Comparison of ENCODE assay signal across 40 mouse cellular contexts in the genomic region with DNA sequence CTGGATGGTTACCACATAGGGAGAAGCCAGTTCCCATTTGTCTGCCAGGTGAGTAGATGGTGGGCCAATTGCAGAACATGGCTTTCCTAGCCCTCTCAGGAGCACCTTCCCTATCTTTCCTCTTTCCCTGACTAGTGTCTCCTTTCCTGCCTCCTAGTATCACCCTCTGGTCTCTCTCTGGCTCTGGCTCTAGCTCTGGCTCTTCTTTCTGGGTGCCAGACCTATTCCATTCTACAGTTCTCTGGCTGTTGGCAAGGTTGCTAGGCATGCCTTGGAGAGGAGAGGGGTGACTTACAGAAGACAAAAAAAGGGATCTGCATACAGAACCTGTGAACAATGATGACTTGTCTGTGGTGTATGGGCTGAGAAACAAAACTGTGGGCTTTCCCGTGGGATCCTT. TPM values are rescaled to one million over a fixed set of nuclear protein-coding genes. Genes with fewer than 3 reads are reported as not detected.
A peak's percentile ranks its signal among the peaks of the same experiment; 100 is the strongest.
DNase-seq lines count a peak whose midpoint lies in the region; ATAC-seq and TF ChIP-seq lines count a peak whose summit lies in the region.
"Had no signal": no experiment of that assay in that cellular context is flagged by ENCODE, and none has a peak within 500 bp of the region (broad histone marks: within the 10 kb centered on the region; RNA-seq: fewer than 3 reads in every experiment).

No protein-coding gene starts in this region.

- ATAC-seq in CD4-positive, CD25-positive, alpha-beta regulatory T cell, adult 4 months, result no peak
- ATAC-seq: forebrain, embryonic 15.5 days; intestine, postnatal 0 days; liver, embryonic 12.5 days; liver, postnatal 0 days had no signal

- peaks cover 92% of the 10 kb centered on the region for H3K36me3 ChIP-seq in heart, embryonic 10.5 days
- H3K36me3 ChIP-seq: liver, embryonic 12.5 days had no signal

- no peaks in the 10 kb centered on the region for H3K9me3 ChIP-seq in heart, embryonic 10.5 days
- H3K9me3 ChIP-seq: embryonic facial prominence, embryonic 12.5 days; forebrain, embryonic 15.5 days; heart, embryonic 15.5 days; liver, embryonic 12.5 days; neural tube, embryonic 12.5 days had no signal

- no peaks in the 10 kb centered on the region for H3K27me3 ChIP-seq in heart, embryonic 10.5 days (ENCODE audit: insufficient read depth, poor library complexity, severe bottlenecking)
- H3K27me3 ChIP-seq: embryonic facial prominence, embryonic 12.5 days; forebrain, embryonic 15.5 days; heart, embryonic 15.5 days; liver, embryonic 12.5 days; neural tube, embryonic 12.5 days had no signal

- H3K4me3 ChIP-seq in heart, embryonic 10.5 days, result no peak overlapping the region
- H3K4me3 ChIP-seq in layer of hippocampus, adult 2 months, result no peak overlapping the region
- H3K4me3 ChIP-seq: embryonic facial prominence, embryonic 12.5 days; forebrain, embryonic 15.5 days; gastrocnemius, adult 2 months; heart, embryonic 15.5 days; liver, embryonic 12.5 days; myocyte; neural tube, embryonic 12.5 days had no signal

- H3K4me1 ChIP-seq in heart, embryonic 10.5 days, result no peaks in the 10 kb centered on the region
- H3K4me1 ChIP-seq: embryonic facial prominence, embryonic 12.5 days; heart, embryonic 15.5 days; liver, embryonic 12.5 days; neural tube, embryonic 12.5 days had no signal

- H3K27ac ChIP-seq in heart, embryonic 10.5 days, result no peak overlapping the region
- H3K27ac ChIP-seq in layer of hippocampus, adult 2 months, result peak overlapping the region; percentile 78
- H3K27ac ChIP-seq: embryonic facial prominence, embryonic 12.5 days; forebrain, embryonic 15.5 days; gastrocnemius, adult 2 months; heart, embryonic 15.5 days; liver, embryonic 12.5 days; neural tube, embryonic 12.5 days had no signal

- peak; percentile 28 for DNase-seq in heart, embryonic 10.5 days (ENCODE audit: low spot score)
- DNase-seq in heart, adult 18-20 months, result no peak
- no peak for DNase-seq in layer of hippocampus, adult 2 months (ENCODE audit: low spot score in 2 of 2)
- DNase-seq in layer of hippocampus, postnatal 36 days, result no peak
- DNase-seq in right cerebral cortex, postnatal 25 days, result peak; percentile 4
- DNase-seq in right cerebral cortex, postnatal 14 days, result no peak
- DNase-seq: adrenal gland, adult 8-10 months; cerebellum, adult 2 months; cerebellum, postnatal 25 days; embryo, embryonic 11 days; gastrocnemius, adult 2 months; gastrocnemius, postnatal 36 days; kidney, adult 9 months; kidney, postnatal 10 days; layer of hippocampus, adult 9-11 months; left cerebral cortex, postnatal 4 days; liver, postnatal 0 days; lung, postnatal 36 days; midbrain, embryonic 14.5 days; thymus, postnatal 4 days had no signal

- TF ChIP-seq CTCF in layer of hippocampus, adult 2 months (conservative IDR thresholded peaks at IDR 0.05), result no peak

- WGBS in heart, embryonic 10.5 days, result 77% methylated on average over 1 of the region's 1 CpGs

RNA-seq across cellular contexts. Expression of a gene that starts 20.4 kb away (rescaled TPM):
- polyA plus RNA-seq in heart, embryonic 10.5 days (2016; fragmentation: Nextera tagmentation; extraction: Ambion mirVana), result not detected in 2 replicates
- total RNA-seq in heart, adult 18-20 months (2021), result not detected
- not detected for total RNA-seq in layer of hippocampus, adult 2 months (2021)
- not detected for total RNA-seq in layer of hippocampus, postnatal 36 days (2021)
- polyA plus RNA-seq in CD4-positive, CD25-positive, alpha-beta regulatory T cell, adult 4 months (2017; shearing (Covaris generic)), result under 1 TPM in 1 of 2 experiments, not detected in 1; 0.11 TPM
- total RNA-seq: adrenal gland, adult 8-10 months; gastrocnemius, adult 2 months; gastrocnemius, postnatal 36 days; heart, postnatal 25 days; left cerebral cortex, adult 8-10 months; left cerebral cortex, postnatal 4 days; megakaryocyte, adult 5-6 weeks had no signal
- polyA plus RNA-seq: cerebellum, adult 2 months; embryonic facial prominence, embryonic 12.5 days; forebrain, embryonic 15.5 days; heart, embryonic 15.5 days; intestine, postnatal 0 days; large intestine, adult 2 months; limb, embryonic 14.5 days; liver, embryonic 12.5 days; liver, postnatal 0 days; lung, embryonic 16.5 days; midbrain, embryonic 14.5 days; myocyte; small intestine, adult 2 months; stomach, embryonic 14.5 days; testis, adult 2 months; thymus, postnatal 0 days had no signal

RNA-seq across cellular contexts. Expression of a gene that starts 22.1 kb away (rescaled TPM):
- 5.8 and 9.6 TPM in 2 replicates for polyA plus RNA-seq in heart, embryonic 10.5 days (2016; fragmentation: Nextera tagmentation; extraction: Ambion mirVana)
- total RNA-seq in heart, adult 18-20 months (2021), result 1 to 10 TPM; 6.0 to 8.2 TPM
- total RNA-seq in layer of hippocampus, adult 2 months (2021), result 100 to 1,000 TPM; 682 to 738 TPM
- 100 to 1,000 TPM; 688 to 703 TPM for total RNA-seq in layer of hippocampus, postnatal 36 days (2021)
- polyA plus RNA-seq in CD4-positive, CD25-positive, alpha-beta regulatory T cell, adult 4 months (2017; shearing (Covaris generic)), result 1 to 10 TPM; 4.7 to 8.6 TPM

RNA-seq across cellular contexts. Expression of a gene that starts 30.2 kb away (rescaled TPM):
- 0.15 TPM in 1 of 2 replicates, not detected in the other for polyA plus RNA-seq in heart, embryonic 10.5 days (2016; fragmentation: Nextera tagmentation; extraction: Ambion mirVana)
- not detected for total RNA-seq in heart, adult 18-20 months (2021)
- total RNA-seq in layer of hippocampus, adult 2 months (2021), result not detected
- total RNA-seq in layer of hippocampus, postnatal 36 days (2021), result not detected
- polyA plus RNA-seq in CD4-positive, CD25-positive, alpha-beta regulatory T cell, adult 4 months (2017; shearing (Covaris generic)), result not detected
- total RNA-seq: adrenal gland, adult 8-10 months; adrenal gland, postnatal 4 days; gastrocnemius, adult 2 months; gastrocnemius, postnatal 36 days; heart, postnatal 25 days; left cerebral cortex, adult 8-10 months; left cerebral cortex, postnatal 4 days; megakaryocyte, adult 5-6 weeks had no signal
- polyA plus RNA-seq: cerebellum, adult 2 months; embryonic facial prominence, embryonic 12.5 days; forebrain, embryonic 15.5 days; heart, embryonic 15.5 days; intestine, postnatal 0 days; large intestine, adult 2 months; limb, embryonic 14.5 days; liver, embryonic 12.5 days; liver, postnatal 0 days; lung, embryonic 16.5 days; midbrain, embryonic 14.5 days; myocyte; neural tube, embryonic 12.5 days; small intestine, adult 2 months; stomach, embryonic 14.5 days; thymus, postnatal 0 days had no signal

RNA-seq across cellular contexts. Expression of a gene that starts 44.7 kb away (rescaled TPM):
- polyA plus RNA-seq in heart, embryonic 10.5 days (2016; fragmentation: Nextera tagmentation; extraction: Ambion mirVana), result 0.10 and 0.14 TPM in 2 replicates
- total RNA-seq in heart, adult 18-20 months (2021), result not detected
- total RNA-seq in layer of hippocampus, adult 2 months (2021), result 10 to 100 TPM; 42.6 to 45.6 TPM
- total RNA-seq in layer of hippocampus, postnatal 36 days (2021), result 10 to 100 TPM; 67.6 to 72.6 TPM
- not detected for polyA plus RNA-seq in CD4-positive, CD25-positive, alpha-beta regulatory T cell, adult 4 months (2017; shearing (Covaris generic))
- total RNA-seq: adrenal gland, adult 8-10 months; adrenal gland, postnatal 4 days; gastrocnemius, adult 2 months; gastrocnemius, postnatal 36 days; heart, postnatal 25 days; megakaryocyte, adult 5-6 weeks had no signal
- polyA plus RNA-seq: heart, embryonic 15.5 days; intestine, postnatal 0 days; large intestine, adult 2 months; limb, embryonic 14.5 days; liver, embryonic 12.5 days; liver, postnatal 0 days; small intestine, adult 2 months; thymus, postnatal 0 days had no signal

RNA-seq across cellular contexts. Expression of a gene that starts 52.0 kb away (rescaled TPM):
- not detected in 2 replicates for polyA plus RNA-seq in heart, embryonic 10.5 days (2016; fragmentation: Nextera tagmentation; extraction: Ambion mirVana)
- not detected for total RNA-seq in heart, adult 18-20 months (2021)
- total RNA-seq in layer of hippocampus, adult 2 months (2021), result not detected
- not detected for total RNA-seq in layer of hippocampus, postnatal 36 days (2021)
- not detected for polyA plus RNA-seq in CD4-positive, CD25-positive, alpha-beta regulatory T cell, adult 4 months (2017; shearing (Covaris generic))
- total RNA-seq: adrenal gland, adult 8-10 months; adrenal gland, postnatal 4 days; ES-E14; gastrocnemius, adult 2 months; gastrocnemius, postnatal 36 days; heart, postnatal 25 days; left cerebral cortex, adult 8-10 months; left cerebral cortex, postnatal 4 days; megakaryocyte, adult 5-6 weeks had no signal
- polyA plus RNA-seq: cerebellum, adult 2 months; embryonic facial prominence, embryonic 12.5 days; forebrain, embryonic 15.5 days; heart, embryonic 15.5 days; intestine, postnatal 0 days; large intestine, adult 2 months; limb, embryonic 14.5 days; liver, embryonic 12.5 days; liver, postnatal 0 days; lung, embryonic 16.5 days; midbrain, embryonic 14.5 days; myocyte; neural tube, embryonic 12.5 days; small intestine, adult 2 months; stomach, embryonic 14.5 days; testis, adult 2 months; thymus, postnatal 0 days had no signal

Comparison
In these comparisons a context has a peak if more than half of its experiments do, and no peak if none do; other contexts are left out.
1. DNase-seq: peak in heart, embryonic 10.5 days (single experiment) and right cerebral cortex, postnatal 25 days (single experiment); none in heart, adult 18-20 months (0 of 2), layer of hippocampus, adult 2 months (0 of 2), layer of hippocampus, postnatal 36 days (0 of 2) and right cerebral cortex, postnatal 14 days (single experiment).
2. RNA of a gene that starts 22.1 kb away (total RNA-seq): 682 to 738 TPM in layer of hippocampus, adult 2 months and 688 to 703 TPM in layer of hippocampus, postnatal 36 days; 6.0 to 8.2 TPM in heart, adult 18-20 months; every median in the first group is over 10 times any median in the second.